Mouse (Mus musculus) CD4-positive helper T cell, adult 2 months (primary cell): ENCODE measurements around the gene Rbp2.

Experiments
- DNase-seq: peaks from one replicate; pipeline ENCODE4 v3.0.0-alpha.2; 2012; ENCODE audit warnings: low read depth, missing footprints, low spot score

The Rbp2 gene

DNA sequence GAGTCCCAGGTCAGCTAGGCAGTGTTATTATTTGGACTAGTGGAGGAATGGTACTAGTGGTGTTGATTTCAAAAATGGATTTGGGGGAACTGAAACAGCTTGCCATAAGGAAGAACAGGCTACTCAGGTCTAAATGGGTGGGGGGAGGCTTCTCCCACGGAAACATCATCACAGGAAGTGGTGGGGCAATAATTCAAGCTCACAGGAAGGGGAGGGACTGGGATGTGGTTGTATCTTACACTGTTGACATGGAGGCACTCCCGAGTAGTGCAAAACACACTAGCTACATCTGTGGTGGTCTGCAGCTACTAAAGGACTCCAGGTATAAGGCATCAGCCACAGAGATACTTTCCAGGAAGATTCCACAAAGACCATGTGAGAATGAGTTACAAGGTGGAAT is 38.0 kb downstream of the Rbp2 start:
- DNase-seq, result no peak

DNA sequence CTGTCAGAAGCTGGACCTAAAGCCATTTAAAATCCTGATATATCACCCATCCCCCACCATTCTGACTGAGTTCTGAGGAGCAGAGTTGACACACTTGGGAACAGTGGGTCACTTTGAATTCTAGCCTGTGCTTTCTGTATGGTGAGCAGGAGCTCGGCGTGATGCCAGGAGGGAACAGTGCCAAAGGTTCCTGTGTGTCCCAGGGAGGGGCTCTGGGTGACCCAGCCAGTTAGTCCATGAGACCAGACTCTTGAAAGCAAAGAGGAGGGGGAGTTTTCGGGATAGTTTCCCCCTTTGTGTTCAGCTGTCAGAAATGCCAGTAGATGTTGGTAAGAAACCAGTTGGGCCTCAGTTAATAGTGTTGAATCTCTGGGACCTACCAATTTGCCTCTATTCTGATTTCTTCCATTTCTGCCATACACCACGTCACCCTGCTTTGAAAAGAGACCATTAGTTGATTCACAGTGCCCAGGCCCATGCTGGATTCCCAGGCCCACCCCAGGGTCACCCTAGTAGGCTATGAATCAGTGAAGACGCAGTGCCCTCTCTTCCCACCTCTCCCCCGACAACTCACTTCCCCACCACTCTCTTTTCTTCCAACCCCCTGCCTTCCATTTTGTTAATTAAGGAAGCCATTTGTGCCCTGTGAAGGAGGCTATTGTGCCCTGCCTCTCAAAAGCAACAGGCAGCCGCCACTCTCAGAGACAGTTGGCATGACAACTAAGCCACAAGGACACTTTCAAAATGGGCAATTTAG is 39.0 kb downstream of the Rbp2 start:
- DNase-seq, result no peak

DNA sequence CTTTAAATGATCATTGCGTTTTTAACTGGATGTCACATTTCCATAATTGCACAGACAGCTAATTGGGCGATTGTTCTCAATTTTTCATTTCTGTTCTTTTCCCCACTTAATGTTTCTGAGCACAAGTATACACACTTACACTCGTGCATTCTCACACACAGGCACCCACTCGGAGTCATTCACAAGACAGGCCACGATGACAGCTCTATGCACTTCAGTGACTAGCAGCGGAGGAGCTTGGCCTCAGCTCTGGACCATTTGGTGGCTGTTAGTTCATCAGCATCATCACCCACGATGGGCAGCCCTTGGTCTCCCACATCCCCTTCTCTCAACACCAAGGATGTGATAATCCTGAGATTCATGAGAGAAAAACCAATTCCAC is 39.6 kb downstream of the Rbp2 start:
- DNase-seq, result no peak

DNA sequence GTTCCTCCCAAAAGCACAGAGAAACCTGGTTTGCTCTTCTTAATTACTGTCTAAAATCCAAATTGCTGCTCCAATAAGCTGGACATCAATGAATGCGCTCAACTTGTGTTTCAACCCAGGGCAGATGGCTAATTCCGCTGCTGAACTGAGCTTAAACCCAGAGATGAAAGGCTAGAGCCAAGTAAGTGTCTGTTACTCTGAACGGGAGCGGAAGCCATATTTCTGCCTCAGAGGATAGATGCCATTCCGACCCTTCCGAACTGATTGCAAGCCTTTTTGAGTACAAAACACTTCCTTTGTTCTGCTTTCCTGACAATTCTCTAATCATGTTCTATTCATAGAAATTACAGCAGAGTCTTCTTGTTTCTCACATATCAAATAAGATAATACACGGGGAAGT is 41.3 kb downstream of the Rbp2 start:
- DNase-seq, result no peak

DNA sequence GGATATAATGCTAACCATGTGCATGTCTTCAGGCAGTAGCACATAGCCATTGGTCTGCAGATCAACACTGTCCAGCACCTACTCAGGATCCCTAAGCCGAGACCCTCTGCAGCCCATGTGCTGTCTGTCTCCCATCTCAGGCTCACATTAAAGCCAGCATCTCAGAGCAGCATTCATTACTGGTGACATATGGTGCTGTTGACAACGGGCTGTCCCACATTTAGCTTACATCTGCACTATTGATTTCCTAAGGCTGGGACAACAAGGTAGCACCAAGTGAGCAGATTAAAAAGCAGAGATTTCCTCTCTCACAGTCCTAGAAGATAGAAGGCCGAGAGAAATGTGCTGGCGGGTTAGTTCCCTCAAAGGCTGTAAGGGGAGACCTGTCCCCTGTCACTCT is 43.9 kb downstream of the Rbp2 start:
- no peak for DNase-seq

DNA sequence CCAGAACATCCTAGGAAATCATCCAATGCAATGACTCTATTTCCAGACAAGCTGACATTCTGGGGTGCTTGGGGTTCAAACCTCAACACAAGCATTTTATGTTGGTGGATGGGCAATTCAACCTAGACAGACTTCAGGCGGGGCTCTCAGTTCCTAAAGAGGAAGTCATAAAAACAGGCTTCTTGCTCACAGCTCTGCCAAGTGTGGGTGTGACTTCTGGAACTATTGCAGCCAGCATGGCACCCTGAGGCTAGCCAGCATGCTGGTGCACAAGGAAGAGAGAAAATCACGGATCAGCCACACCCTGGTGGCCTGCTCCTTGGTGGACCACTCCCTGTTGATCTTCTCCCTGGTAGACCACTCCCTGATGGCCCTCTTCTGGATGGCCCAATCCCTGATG is 45.1 kb downstream of the Rbp2 start:
- DNase-seq, result no peak

DNA sequence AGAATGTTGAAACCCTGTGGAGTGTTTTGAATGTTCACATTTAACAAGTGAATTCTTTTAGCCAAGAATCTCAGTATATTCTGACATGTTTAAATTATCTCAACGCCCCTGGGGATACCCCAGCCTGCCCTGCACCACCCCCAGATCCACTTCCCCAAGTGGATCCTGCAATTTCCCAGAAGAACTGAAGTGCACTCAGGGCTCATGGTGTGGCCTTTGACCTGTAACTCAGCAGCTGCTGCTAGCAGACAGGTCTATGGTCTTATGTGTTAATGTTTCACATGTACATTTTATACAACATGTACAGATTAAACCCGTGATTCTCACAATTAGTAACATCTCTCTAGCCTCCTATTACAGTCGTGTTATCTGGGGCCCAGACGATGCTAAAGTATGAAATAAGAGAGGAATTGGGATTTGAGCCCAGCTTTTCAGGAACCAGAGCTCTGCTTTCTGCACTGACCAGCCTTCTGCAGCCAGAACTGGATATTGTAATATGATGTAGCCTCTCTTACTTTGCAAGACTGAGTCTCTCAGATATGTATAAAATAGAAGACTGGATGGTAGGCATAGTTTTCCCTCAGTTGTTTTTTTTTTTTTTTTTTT is 48.9 kb downstream of the Rbp2 start:
- no peak for DNase-seq

DNA sequence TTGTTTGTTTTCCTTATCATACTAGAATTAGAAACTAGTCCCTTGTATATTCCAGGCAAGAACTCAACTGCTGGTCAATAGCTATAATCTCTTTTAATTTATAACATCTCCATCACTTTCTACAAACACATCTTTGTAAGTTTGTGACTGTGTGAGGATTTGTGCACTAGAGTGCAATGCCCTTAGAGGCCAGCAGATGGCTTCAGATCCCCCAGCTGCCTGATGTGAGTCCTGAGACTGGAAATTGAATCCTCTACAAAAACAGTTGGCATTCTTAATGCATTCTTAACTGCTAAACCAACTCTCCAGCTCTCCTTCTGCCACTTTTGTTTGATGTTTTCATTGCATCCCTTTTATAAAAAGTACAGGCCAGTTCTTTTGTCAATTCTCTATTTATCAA is 49.8 kb downstream of the Rbp2 start:
- DNase-seq, result no peak

DNA sequence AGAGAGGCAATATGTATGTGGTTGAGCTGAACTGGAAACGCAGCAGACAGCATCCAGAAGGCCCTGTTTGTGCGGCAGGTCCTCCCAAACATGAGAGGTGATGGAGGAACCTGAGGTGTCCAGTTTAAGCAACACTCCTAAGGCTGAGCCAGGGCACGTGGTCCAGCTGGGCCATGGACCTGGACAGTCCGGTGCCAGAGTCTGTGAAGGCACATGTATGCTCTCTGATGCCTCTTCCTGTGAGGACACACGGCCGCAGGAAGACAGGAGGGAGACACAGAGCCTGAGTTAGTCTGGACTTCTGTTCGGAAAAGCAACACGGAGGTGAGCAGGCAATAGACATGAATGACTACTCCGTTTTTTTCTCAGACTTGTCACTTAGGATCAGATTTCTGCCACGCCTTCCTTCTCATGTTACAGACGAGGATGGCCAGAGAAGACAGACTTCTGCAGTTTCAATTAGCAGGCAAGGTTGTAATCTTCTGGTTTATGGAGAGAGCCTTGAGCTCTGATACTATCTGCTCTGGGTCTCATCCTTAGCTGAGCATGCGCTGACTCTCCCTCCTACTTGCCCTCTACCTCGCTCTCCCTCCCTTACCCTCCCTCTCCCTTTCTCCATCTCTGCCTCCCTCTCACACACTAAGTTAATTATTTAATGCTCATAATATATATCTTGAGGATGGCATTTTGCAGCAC is 52.2 kb downstream of the Rbp2 start:
- DNase-seq, result no peak

DNA sequence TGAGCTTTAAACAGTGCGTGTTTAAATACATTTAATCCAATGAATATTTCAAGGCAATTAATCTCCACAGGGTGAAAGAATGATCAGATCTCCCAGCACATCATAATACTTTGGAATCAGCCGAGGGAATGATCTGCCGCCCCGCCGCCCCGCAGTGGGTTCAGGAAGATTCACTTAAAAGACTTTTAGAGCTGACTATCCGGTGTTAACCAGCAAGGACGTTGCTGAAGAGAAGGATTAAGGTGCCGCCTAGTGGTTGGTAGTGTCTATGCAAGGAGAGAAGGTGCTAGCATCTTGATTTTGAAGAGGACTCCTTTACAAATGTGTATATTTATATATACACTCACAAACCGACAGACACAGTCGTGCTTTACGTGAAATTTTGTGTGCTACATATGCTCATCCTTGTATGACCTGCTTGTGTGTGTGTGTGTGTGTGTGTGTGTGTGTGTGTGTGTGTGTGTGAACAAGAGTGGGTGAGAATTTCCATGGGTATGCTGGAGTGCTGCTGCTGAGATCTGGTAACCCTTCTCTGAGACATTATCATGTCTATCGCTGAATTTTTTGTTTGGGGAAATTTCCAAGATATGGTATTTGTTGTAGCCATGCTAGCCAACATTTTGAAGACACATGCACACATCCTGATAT is 52.9 kb downstream of the Rbp2 start:
- DNase-seq, result peak; percentile 24

DNA sequence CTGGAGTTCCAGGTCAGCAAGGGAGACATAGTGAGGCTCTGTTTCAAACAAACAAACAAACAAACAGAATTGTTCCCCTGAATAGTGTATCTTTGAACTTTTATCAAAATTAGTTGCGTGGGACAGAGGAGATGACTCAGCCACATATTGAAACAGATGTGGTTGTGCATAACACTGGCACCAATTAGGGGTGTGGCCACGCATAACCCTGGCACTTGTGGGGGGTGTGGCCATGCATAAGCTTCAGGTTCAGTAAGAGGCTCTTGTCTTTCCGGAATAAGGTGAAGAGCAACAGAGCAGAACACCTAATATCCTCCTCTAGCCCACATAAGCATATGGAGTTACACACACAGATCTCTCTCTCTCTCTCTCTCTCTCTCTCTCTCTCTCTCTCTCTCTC is 58.1 kb downstream of the Rbp2 start:
- DNase-seq, result no peak
